Mouse (Mus musculus) erythroblast, embryonic 14.5 days (primary cell): ENCODE results near the gene 4931408C20Rik.

Experiments
- GATA1 ChIP-seq: IDR thresholded peaks from 2 replicates; pipeline ENCODE4 v1.6.1; 2012; ENCODE audit warnings: low read length, inconsistent platforms, mixed read lengths
- TAL1 ChIP-seq: IDR thresholded peaks from 3 replicates; pipeline ENCODE4 v1.6.1; 2012; ENCODE audit warnings: low read length, inconsistent platforms, mixed read lengths

DNA sequence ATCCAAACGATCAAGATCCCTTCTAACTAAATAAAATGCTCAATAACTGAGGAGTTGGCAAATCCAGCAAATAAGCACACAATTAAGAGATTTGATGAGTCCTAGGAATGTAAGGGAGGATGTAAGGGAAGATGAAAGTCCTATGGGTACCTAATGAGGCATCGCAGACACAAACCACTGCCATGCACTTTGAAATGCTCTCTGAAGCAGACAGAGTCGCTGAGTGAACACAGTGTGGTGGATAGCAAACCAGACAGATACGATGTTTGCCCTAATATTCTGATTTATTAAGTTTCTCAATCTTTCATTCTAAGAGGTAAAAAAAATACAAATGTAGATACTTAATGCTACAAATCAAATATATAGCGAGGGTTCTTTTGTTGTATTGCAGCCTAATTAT, 51.2 kb downstream of the 4931408C20Rik start:
- no peak for TF ChIP-seq GATA1
- no peak for TF ChIP-seq TAL1
